Mouse (Mus musculus) urinary bladder, adult 18-20 months (tissue): ENCODE measurements around the gene Gm10130.
"Not testable (repeated sequence)": the region's sequence is repeated elsewhere in the genome, so short reads cannot be mapped to it uniquely, and the experiment has no call there.

Experiments
- DNase-seq, 2 experiments: peaks; one replicate each; pipeline ENCODE4 v3.0.0; 2022; ENCODE audit warnings: low spot score in 2 of 2, mixed read lengths in 2 of 2

Gene Gm10130

GRCm38 (mm10) chr2:150323402-150323801 is at the start of gene Gm10130:
Gene Gm10130 (plus strand): TSS chr2:150323702.
- no peak for DNase-seq

DNA sequence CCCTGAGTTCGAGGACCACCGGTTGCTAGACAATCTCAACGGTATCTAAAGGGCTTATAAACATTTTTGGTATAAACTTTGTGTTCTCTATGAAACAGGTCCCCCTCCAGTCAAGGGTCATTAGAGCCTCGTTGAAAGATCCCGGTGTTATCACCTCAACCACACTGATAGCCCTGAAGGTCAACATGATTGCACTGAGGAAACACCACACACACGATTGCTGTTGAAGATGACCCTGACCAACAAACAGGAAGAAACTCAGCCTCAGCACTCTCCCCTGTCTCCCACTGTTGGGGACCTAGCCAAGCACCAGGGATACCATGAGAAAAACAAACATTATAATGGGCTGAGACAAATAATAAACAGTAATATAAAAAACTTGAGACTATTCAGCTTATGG is 29.8 kb upstream of the Gm10130 start:
- no peak for DNase-seq

GRCm38 (mm10) chr2:150299096-150299495 is 24.4 kb upstream of the Gm10130 start:
- no peak for DNase-seq

GRCm38 (mm10) chr2:150307183-150307773 is 16.2 kb upstream of the Gm10130 start:
- no peak for DNase-seq

DNA sequence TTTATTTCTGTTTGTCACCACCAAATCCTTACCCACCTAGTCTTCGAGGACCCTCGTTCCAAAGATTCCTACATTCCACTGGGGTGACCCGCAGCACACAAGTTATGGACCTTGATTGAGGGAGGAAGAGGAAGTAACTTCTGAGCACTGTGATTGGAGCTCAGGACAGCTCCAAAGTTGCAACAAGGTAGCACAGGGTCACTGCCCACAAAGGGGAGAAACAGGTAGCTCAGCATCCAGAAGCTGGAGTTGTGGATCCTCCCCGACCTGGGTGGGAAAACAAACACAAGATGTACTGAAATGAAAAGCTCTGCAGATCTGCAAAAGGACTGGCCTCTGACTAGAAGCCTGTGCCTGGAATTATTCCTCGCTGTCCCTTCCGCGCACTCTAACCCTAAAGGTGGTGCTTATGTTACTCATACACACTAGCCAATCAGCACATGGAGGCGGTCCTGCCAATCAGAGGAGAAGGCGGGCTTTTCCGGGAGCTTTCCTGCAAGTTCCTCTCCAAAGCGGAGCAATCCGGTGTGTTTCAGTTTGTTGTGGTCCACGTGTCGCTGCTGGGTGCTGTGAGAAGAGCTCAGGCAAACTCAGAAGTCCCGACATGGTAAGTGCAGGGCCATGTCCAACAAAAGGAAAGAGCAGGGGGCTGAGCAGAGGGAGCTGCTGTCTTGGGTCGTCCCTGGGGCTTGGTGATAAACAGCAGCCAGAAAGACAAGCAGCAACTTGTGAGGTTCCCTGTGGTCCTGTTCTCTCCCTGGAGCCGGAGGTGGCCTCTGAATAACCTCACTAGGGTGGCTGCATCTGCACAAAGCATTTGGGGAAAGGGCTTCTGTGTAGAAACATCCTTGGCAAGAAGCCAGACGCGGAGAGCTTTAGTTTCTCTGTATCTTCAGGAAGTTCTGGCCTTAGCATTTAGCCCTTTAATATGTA is 12.3 kb upstream of the Gm10130 start:
- peak; percentile 91 to 92 for DNase-seq

- no peak for DNase-seq
Observed at GRCm38 (mm10) chr2:150316140-150316539, 7.4 kb upstream of the Gm10130 start.

GRCm38 (mm10) chr2:150318973-150319372 is 4.5 kb upstream of the Gm10130 start:
- DNase-seq = no peak

- not testable (repeated sequence) for DNase-seq
Observed at GRCm38 (mm10) chr2:150357136-150357535, 33.6 kb downstream of the Gm10130 start.

DNA sequence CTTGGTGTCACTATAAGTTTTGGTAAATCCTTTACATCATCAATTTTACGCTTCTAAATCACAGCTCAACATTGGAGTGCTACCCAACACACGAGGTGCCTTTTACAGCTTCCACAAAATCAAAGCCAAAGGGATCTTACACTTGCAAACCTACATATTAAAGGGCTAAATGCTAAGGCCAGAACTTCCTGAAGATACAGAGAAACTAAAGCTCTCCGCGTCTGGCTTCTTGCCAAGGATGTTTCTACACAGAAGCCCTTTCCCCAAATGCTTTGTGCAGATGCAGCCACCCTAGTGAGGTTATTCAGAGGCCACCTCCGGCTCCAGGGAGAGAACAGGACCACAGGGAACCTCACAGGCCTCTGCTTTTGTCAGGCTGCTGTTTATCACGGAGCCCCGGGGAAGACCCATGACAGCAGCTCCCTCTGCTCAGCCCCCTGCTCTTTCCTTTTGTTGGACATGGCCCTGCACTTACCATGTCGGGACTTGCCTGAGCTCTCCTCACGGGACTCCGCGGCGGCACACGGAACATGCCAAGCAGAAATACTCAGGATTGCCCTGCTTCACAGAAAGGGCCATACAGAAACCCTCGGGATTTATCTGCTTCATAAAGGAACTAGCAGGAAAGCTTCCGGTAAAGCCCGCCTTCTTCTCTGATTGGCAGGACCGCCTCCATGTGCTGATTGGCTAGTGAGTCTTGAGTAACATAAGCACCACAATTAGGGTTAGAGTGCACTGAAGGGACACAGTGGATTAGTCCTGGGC is 38.8 kb downstream of the Gm10130 start, which contains the start of gene 3300002I08Rik:
Gene 3300002I08Rik, minus strand, starts transcription at position 653 of the 765 bp plus-strand sequence.
- peak; percentile 83 for DNase-seq

DNA sequence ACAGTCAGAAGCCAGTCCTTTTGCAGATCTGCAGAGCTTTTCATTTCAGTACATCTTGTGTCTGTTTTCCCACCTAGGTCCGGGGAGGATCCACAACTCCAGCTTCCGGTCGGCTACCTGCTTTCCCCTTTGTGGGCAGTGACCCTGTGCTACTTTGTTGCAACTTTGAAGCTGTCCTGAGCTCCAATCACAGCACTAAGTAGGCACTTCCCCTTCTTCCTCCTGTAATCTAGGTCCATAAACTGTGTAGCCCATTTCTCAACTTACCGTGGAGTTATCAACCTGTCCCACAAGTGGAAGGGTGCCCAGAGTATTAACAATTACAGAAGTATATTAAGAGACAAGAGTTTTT is 39.4 kb downstream of the Gm10130 start:
- DNase-seq = no peak

- DNase-seq = not testable (repeated sequence)
Observed at GRCm38 (mm10) chr2:150385553-150386106, 62.1 kb downstream of the Gm10130 start.

- no peak for DNase-seq
Observed at GRCm38 (mm10) chr2:150390198-150390597, 66.7 kb downstream of the Gm10130 start.

DNA sequence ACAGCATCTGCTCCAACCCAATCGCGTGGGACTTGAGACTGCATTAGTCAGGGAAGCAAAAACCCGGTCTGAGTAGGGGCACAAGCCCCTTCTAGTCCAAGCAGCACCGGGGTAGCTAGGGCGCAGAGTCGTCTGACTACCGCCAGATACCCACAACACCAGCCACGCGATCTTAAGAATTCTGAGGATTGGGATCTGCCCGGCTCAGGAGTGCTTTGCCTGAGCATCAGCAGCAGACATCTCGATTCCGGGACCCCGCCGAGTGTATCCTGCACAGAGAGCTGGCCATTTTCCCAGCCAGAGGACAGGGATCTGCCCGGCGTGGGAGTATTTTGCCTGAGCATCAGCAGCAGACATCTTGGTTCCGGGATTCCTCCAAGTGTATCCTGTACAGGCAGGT is 88.6 kb downstream of the Gm10130 start:
- not testable (repeated sequence) for DNase-seq
